Mouse (Mus musculus) NIH3T3 (cell line): ENCODE measurements around the gene Ccdc58.
"Not testable (repeated sequence)": the region's sequence is repeated elsewhere in the genome, so short reads cannot be mapped to it uniquely, and the experiment has no call there.

Experiments
- DNase-seq: peaks from one replicate; pipeline ENCODE4 v3.0.0-alpha.2; 2012; ENCODE audit warnings: low read depth

Ccdc58 gene

DNA sequence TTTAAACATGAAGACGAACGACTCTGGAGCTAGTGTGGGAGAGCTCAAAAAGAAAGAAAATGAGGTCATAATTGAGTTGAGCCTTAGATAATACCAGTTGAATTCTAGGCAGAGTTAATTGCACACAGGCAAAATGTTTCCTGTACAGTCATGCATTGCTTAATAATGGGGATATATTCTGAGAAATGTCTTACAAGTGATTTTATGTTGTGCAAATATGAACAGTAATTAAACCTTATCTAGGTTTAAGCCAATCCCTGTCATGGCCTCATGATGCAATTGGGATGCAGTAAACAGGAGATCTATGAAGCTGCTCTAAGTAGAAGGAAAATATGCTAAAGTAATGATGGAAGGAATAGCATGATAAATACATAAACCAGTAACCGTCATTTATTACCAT is 3.3 kb downstream of the Ccdc58 start:
- DNase-seq, result no peak

DNA sequence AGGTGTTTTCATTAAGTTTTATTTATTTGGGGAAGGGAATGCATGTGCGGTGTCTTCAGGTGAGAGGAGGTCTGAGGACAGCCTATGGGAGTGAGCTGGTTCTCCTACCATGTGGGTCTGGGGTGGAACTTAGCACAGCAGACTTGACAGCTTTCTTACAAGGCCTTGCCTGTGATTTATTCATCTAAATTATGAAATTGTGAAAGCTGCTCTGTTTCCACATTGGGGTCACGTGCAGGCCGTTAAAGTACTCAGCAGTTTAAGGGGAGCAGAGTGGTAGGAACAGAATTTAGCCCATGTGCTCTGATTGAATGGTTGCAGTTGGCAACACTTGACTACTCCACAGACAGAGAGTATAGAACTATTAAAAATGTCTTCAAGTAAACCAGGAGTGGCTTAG is 8.4 kb downstream of the Ccdc58 start:
- DNase-seq, result peak; percentile 8

- no peak for DNase-seq
Observed at GRCm38 (mm10) chr16:36087846-36088245, 16.4 kb downstream of the Ccdc58 start.

DNA sequence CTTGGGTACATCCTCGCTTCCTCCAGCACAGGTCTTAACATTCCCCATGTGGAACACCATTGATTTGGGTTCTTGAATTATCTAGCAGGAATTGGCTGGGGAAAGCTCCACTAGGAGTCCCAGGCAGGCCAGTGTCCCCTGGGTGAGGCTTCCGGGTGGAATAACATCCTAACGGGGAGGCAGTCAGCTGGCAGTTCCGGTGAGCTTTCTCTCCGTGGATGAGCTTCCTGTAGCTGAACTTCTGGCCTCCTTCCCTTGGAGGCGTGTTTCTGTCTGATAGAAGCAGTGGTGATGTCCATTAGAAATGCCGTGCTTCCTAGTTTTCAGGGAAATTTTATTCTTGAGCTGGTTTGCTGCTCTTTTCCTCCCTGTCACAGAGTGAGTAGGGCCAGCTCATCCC is 17.6 kb downstream of the Ccdc58 start:
- DNase-seq, result no peak

DNA sequence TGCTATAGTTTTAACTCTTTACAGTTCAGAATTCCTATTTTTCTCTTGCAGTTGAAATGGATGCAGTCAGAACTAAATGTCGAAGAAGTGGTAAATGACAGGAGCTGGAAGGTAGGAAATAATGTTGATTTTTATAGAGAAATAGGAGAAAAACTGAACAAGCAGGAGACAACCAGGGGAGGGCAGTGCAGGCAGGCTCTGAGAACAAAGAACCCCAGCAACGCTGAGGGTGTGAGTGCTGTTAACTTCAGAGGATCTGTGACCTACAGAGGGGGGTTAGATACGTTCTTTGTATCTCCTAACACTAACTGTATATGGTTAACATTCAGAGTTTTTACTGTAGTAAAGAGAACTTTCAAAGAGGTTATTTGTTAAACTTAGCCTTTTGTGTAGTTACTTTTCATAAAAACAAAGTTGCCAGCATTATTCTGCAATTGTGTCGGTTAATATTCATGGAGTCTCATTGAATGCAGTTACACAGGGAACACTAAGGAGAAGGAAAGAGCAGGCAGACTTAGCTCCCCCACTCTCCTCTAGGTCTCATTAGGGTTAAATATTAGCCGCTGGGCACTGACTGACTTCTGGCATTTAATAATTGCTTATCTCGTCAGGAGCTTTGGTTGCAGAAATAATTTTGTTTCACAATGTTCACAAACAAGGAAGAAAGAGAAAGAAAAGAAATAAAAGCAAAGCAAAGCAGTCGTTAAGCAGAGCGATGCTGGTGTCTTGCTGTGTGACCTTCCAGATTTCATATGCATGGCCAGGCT is 18.5 kb downstream of the Ccdc58 start:
- no peak for DNase-seq

GRCm38 (mm10) chr16:36090785-36091509 is 19.5 kb downstream of the Ccdc58 start:
- DNase-seq, result no peak

DNA sequence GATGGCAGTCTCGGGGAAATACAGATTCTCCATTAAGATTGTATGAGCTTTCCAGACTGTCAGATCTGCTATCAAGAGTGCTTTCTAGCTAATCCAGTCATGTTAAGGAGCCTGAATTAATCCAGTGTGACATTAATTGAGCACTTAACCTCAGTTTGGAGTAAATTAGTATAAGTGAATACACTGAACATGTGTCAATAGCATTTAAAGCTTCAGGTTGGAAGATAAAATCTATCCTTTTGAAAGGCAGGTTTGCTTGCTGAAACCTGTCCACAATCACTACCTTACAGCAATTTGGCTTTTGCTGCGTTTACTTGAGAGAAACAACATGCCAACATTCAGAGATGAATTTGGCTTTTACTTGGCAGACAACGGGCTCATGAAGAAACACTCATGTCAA is 22.6 kb downstream of the Ccdc58 start:
- DNase-seq, result no peak

- not testable (repeated sequence) for DNase-seq
Observed at GRCm38 (mm10) chr16:36097813-36098499, 26.5 kb downstream of the Ccdc58 start.

DNA sequence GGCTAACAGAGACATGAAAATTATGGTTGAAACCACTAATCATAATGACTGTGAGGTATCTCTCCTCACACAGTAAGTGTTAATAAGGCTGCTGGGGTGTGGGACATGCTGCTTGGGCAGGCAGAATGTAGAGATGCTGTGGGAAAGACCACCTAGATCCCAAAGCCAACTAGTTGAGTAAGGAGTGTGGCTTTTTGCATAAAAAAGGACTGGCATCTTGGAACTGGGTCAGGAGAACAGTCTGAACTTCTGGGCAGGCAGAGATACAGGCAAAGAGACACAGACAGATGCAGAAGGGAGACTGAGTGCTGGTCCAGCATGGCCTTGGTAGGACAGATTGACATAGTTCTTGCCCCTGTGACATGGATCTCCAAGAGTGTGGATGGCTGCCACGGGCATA is 30.0 kb downstream of the Ccdc58 start:
- DNase-seq, result no peak

DNA sequence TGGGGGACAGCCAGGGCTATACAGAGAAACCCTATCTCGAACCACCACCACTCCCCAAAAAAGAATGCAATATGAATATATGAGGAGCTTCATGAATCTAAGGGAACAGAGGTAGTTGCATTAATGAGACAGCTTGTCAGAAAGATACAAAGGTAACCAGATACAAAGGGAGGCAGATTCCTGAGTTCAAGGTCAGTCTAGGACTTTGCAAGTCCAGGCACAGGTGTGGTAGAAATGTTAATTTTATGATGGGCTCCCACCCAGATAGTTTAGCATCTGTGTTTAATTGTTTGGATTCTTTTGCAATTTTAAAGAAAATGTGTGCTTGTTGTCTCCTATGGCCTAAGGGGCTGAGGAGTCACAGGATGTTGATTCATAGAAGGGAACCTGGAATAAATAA is 30.7 kb downstream of the Ccdc58 start:
- no peak for DNase-seq

DNA sequence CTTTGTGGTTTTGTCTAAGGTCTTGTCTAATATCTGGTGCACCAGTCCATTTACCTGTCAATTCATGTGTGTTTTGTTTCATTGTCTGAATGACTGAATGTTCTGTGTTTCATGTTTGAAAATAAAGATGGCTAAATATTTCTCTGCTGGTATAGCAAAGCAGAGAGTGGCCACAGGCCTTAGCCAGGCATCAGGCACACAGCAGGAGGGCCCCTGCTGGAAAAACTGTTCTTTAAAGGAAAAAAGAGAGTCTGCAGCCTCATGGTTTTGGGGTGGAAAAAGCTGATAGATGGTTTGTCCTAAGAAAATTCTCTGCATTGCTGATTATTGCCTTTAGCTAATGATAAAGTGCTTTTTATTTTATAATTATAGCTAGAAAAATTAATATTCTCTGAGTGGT is 40.0 kb downstream of the Ccdc58 start:
- not testable (repeated sequence) for DNase-seq

- not testable (repeated sequence) for DNase-seq
Observed at GRCm38 (mm10) chr16:36115751-36116150, 44.3 kb downstream of the Ccdc58 start.

- DNase-seq, result no peak
Observed at GRCm38 (mm10) chr16:36128092-36128491, 56.6 kb downstream of the Ccdc58 start.

DNA sequence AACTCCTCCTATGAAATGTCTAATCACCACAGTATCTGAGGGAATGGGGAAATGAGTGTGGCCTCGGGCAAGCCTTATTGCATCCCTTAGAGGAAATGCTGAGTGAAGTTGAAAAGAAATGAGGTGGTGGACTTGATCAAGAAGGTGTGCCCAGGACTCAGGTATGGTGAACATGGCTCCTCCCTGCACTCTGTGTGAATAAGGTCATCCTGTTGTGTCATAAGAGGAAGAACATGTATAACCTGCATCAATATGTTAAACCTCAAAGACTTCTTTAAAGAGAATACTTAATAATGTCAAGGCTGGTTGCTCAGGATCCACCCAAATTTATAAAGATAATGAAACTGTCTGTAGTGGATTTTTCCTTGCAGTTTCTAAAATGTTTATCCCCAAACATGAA is 59.7 kb downstream of the Ccdc58 start, which contains the start of gene Csta1:
Gene Csta1 (minus strand): TSS at position 101 of the 400 bp plus-strand sequence.
- DNase-seq, result no peak

DNA sequence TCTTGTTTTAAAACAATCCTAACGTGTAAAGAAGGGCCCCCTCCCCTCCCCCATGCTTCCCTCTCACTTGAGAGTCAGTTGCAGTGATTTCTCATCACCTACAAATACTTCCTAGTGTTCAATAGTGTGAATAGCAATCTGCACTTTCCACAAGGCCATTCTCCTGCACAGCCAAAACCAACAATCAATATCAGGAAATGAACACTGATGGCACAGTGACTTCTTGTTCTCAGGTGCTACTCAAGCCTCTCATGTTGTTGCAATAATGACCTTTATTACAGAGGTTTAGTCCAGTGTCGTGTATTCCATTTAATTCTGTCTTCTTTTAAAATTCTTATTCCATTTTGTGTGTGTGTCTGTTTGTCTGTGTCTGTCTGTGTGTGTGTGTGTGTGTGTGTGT is 66.7 kb downstream of the Ccdc58 start:
- DNase-seq, result no peak
